Mouse (Mus musculus) adrenal gland, adult (tissue): Measurements from ENCODE around the gene Samd1.

Source experiments
- DNase-seq, 2 experiments: peaks; one replicate each; pipeline ENCODE4 v3.0.0; 2022 to 2023; ENCODE audit warnings: low spot score in 1 of 2; ENCODE audit not compliant: inconsistent age in 2 of 2

The Samd1 gene

GRCm38 (mm10) chr8:84046505-84046904 lies 49.0 kb downstream of the Samd1 start:
- no peak for DNase-seq

- DNase-seq, result no peak
Measured at GRCm38 (mm10) chr8:84048171-84048570, 50.7 kb downstream of the Samd1 start.
